Mouse (Mus musculus): ENCODE data around the gene Elp5. TPM values are rescaled to one million over a fixed set of nuclear protein-coding genes. Genes with fewer than 3 reads are reported as not detected.
A peak's percentile ranks its signal among the peaks of the same experiment; 100 is the strongest.

The Elp5 gene
- polyA plus RNA-seq, 1 experiment from 2014 or later = 157 TPM

DNA sequence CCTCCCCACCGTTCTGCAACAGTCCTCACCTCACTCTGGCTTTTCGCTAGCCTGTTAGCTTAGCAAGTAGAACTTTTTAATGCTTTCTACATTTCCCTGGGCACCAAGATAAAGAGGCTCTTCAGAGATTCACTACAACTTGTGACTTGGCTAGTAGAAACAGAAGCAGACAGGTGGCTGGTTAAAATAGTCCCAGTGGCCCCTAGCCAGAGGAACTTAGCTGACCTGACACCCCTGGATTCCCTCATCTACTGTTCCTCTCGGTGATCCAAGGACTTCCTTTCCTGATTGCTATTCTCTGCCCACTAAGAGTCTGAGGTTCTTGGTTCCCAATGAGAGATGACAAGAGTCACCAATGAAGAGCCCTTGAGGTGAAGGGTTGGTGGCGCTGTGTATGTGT, 1.1 kb upstream of the Elp5 start:
- H3K4me1 ChIP-seq (ENCODE audit: control insufficient read depth, insufficient read depth, low read length) = peaks cover 4% of the 10 kb centered on the region
- no peaks in the 10 kb centered on the region for H3K9me3 ChIP-seq (replicated peaks; ENCODE audit: control insufficient read depth, low read length)
- H3K36me3 ChIP-seq (replicated peaks; ENCODE audit: control insufficient read depth, insufficient read depth, low read depth, low read length) = peaks cover 3% of the 10 kb centered on the region
- H3K4me3 ChIP-seq (ENCODE audit: low read depth, low read length) = peak overlapping the region; percentile 99; the same call in 1 of the 2 replicates
- no peak for ATAC-seq (replicated peaks; ENCODE audit: insufficient number of reproducible peaks, low FRiP score, low TSS enrichment, low read depth)
- DNase-seq (ENCODE audit: low spot score) = no peak
- H3K9ac ChIP-seq (replicated peaks; ENCODE audit: low read length) = peak overlapping the region; percentile 34
- H3K27ac ChIP-seq (replicated peaks; ENCODE audit: low read depth, low read length) = no peak overlapping the region
- H3K27me3 ChIP-seq (ENCODE audit: control insufficient read depth, insufficient read depth, low read length) = no peaks in the 10 kb centered on the region
- WGBS = 83% methylated on average over 4 of the region's 4 CpGs
- peak overlapping the region; percentile 71 for H3K4me2 ChIP-seq (ENCODE audit: low read depth, low read length)

DNA sequence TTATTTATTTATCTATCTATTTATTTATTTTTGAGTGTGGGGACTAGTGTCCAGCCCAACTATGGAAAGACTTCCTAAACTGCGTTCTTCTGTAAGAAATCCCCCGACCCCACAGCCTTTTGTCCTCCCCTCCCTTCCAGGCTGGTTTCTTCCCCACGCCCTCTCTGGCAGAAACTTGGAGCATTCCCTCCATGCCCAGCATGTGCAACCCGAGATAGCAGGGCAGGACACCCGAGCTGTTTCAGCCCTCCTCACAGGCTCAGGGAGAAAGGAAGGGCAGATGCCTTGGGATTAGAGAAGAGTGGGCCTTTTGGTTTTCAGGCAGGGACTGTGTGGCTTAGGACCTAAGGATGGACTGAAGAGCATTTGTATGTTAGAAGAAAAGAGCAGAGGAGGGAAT, 560 bp upstream of the Elp5 start:
- peak overlapping the region; percentile 71 for H3K4me2 ChIP-seq (ENCODE audit: low read depth, low read length)
- H3K9ac ChIP-seq (replicated peaks; ENCODE audit: low read length) = peak overlapping the region; percentile 34
- WGBS = 27% methylated on average over 5 of the region's 5 CpGs
- no peak for ATAC-seq (replicated peaks; ENCODE audit: insufficient number of reproducible peaks, low FRiP score, low TSS enrichment, low read depth)
- H3K4me3 ChIP-seq (ENCODE audit: low read depth, low read length) = peak overlapping the region; percentile 99
- H3K4me1 ChIP-seq (ENCODE audit: control insufficient read depth, insufficient read depth, low read length) = peaks cover 4% of the 10 kb centered on the region
- no peaks in the 10 kb centered on the region for H3K9me3 ChIP-seq (replicated peaks; ENCODE audit: control insufficient read depth, low read length)
- DNase-seq (ENCODE audit: low spot score) = peak; percentile 13
- no peak overlapping the region for H3K27ac ChIP-seq (replicated peaks; ENCODE audit: low read depth, low read length)
- H3K36me3 ChIP-seq (replicated peaks; ENCODE audit: control insufficient read depth, insufficient read depth, low read depth, low read length) = no peaks in the 10 kb centered on the region; the same call in none of the 2 replicates
- no peaks in the 10 kb centered on the region for H3K27me3 ChIP-seq (ENCODE audit: control insufficient read depth, insufficient read depth, low read length)

DNA sequence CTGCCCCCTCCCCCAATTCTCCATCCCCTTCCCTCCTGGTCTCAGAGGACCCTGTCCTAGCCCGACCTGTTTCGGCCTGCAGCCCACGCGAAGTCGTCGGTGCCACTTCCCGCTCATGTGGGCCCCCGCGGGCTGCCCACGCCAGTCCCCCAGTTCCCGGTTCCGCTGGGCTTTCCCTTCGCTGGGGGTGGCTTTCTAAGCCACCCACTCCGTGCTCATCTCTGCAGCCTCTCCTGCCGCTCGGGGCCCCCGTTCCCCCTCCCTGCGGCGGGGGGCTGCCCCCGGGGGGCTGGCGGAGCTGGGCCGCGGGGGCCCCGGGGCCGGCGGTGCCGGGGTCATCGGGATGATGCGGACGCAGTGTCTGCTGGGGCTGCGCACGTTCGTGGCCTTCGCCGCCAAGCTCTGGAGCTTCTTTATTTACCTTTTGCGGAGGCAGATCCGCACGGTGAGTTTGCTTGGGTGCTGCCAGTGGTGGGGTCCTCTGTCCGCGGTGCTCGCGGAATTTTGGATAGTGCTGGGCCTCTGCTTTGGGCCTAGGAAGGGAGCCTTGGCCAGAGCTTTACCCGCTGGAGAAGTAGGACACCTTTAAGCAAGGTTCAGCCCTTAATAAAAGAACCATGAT, 1.1 kb downstream of the Elp5 start, which contains the start of gene Ctdnep1:
Gene Ctdnep1 (plus strand): TSS at position 16 of the 622 bp plus-strand sequence.
- H3K27ac ChIP-seq (replicated peaks; ENCODE audit: low read depth, low read length) = peak within 1 kb of the TSS; percentile 99
- ATAC-seq (replicated peaks; ENCODE audit: insufficient number of reproducible peaks, low FRiP score, low TSS enrichment, low read depth) (peak; percentile 33), DNase-seq (ENCODE audit: low spot score) (peak; percentile 17)
- no peaks in the 10 kb centered on the region for H3K9me3 ChIP-seq (replicated peaks; ENCODE audit: control insufficient read depth, low read length)
- peaks cover 4% of the 10 kb centered on the region for H3K4me1 ChIP-seq (ENCODE audit: control insufficient read depth, insufficient read depth, low read length)
- no peaks in the 10 kb centered on the region; the same call in none of the 2 replicates for H3K36me3 ChIP-seq (replicated peaks; ENCODE audit: control insufficient read depth, insufficient read depth, low read depth, low read length)
- peak within 1 kb of the TSS; percentile 99 for H3K9ac ChIP-seq (replicated peaks; ENCODE audit: low read length)
- H3K4me2 ChIP-seq (ENCODE audit: low read depth, low read length) = peak within 1 kb of the TSS; percentile 71
- H3K4me3 ChIP-seq (ENCODE audit: low read depth, low read length) = peak within 1 kb of the TSS; percentile 99
- under 1% methylated on average over 26 of the region's 43 CpGs for WGBS
- H3K27me3 ChIP-seq (ENCODE audit: control insufficient read depth, insufficient read depth, low read length) = no peaks in the 10 kb centered on the region

DNA sequence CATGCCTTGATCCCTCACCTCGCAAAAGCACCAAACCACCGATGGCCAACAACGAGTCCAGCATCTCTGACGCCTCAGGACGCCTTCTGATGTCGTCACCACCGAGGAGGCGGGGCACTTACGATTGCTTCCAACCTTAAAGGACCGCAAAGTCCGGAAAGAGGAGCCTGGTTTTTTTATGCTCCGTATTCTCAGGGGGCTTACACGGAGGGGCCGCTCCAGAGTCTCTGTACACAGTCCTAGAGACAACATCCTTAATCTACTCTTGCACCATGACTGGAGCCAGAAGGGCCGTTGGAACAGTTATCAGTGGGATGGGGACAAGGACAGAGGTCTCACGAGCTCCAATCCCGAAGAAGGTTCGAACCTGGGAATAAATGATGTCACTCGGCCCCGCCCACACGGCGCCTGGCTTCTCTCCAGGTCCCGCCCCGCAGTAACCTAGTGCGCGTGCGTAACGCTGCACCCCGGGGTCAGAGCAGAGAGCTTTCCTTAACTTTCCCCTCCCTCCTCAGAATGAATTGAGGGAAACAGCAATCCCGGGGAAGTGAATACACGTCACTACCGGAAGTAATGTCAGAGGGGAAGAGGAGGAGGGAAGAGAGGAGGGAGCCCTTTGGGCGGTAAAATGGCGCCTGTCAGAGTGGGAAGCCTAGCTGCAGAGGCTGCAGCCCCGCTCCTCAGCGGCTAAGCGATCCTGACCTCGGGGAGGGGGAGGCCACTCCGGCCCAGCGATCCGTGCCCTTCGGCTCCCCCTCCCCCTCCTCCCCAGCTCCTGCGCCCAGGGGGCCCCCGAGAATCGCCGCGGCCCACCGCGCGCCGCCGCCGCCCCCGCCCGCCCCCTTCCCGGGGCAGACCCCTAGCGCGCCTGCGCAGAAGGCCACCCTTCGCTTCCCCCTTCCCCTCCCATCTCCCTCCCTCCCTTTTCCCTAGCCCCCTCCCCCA, 1.8 kb downstream of the Elp5 start:
- peak overlapping the region; percentile 99 for H3K27ac ChIP-seq (replicated peaks; ENCODE audit: low read depth, low read length)
- H3K9me3 ChIP-seq (replicated peaks; ENCODE audit: control insufficient read depth, low read length) = no peaks in the 10 kb centered on the region
- H3K27me3 ChIP-seq (ENCODE audit: control insufficient read depth, insufficient read depth, low read length) = no peaks in the 10 kb centered on the region
- ATAC-seq (replicated peaks; ENCODE audit: insufficient number of reproducible peaks, low FRiP score, low TSS enrichment, low read depth) (peak; percentile 92), DNase-seq (ENCODE audit: low spot score) (peak; percentile 100)
- H3K9ac ChIP-seq (replicated peaks; ENCODE audit: low read length) = peak overlapping the region; percentile 99
- WGBS = under 1% methylated on average over 36 of the region's 60 CpGs
- H3K4me1 ChIP-seq (ENCODE audit: control insufficient read depth, insufficient read depth, low read length) = peaks cover 4% of the 10 kb centered on the region
- H3K36me3 ChIP-seq (replicated peaks; ENCODE audit: control insufficient read depth, insufficient read depth, low read depth, low read length) = no peaks in the 10 kb centered on the region; the same call in none of the 2 replicates
- H3K4me3 ChIP-seq (ENCODE audit: low read depth, low read length) = peak overlapping the region; percentile 99
- peak overlapping the region; percentile 68 for H3K4me2 ChIP-seq (ENCODE audit: low read depth, low read length)

DNA sequence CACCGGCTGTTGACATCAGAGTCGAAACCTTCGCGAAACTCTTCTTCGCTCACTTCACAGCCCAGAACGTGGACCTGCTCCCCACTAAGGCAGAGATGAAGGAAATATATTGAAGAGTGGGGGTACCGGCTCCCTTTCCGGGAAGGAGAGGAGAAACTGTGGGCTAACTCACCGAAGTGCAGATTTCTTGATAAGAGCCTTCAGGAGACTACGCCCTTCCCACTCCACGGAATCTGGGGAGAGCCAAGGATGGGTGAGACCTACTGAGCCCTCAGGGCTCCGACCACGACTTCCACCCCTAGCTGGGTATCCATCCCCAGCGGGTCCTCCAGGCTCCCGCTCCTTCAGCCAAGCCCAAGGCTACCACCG, 2.5 kb downstream of the Elp5 start:
- H3K36me3 ChIP-seq (replicated peaks; ENCODE audit: control insufficient read depth, insufficient read depth, low read depth, low read length) = peaks cover 2% of the 10 kb centered on the region
- peak overlapping the region; percentile 99 for H3K4me3 ChIP-seq (ENCODE audit: low read depth, low read length)
- H3K4me1 ChIP-seq (ENCODE audit: control insufficient read depth, insufficient read depth, low read length) = peaks cover 4% of the 10 kb centered on the region
- 3% methylated on average over 16 of the region's 16 CpGs for WGBS
- H3K9me3 ChIP-seq (replicated peaks; ENCODE audit: control insufficient read depth, low read length) = no peaks in the 10 kb centered on the region
- DNase-seq (ENCODE audit: low spot score) (no peak), ATAC-seq (replicated peaks; ENCODE audit: insufficient number of reproducible peaks, low FRiP score, low TSS enrichment, low read depth) (no peak; the same call in 1 of the 2 replicates)
- no peaks in the 10 kb centered on the region for H3K27me3 ChIP-seq (ENCODE audit: control insufficient read depth, insufficient read depth, low read length)
- peak overlapping the region; percentile 99 for H3K9ac ChIP-seq (replicated peaks; ENCODE audit: low read length)
- peak overlapping the region; percentile 68 for H3K4me2 ChIP-seq (ENCODE audit: low read depth, low read length)
- peak overlapping the region; percentile 99 for H3K27ac ChIP-seq (replicated peaks; ENCODE audit: low read depth, low read length)

DNA sequence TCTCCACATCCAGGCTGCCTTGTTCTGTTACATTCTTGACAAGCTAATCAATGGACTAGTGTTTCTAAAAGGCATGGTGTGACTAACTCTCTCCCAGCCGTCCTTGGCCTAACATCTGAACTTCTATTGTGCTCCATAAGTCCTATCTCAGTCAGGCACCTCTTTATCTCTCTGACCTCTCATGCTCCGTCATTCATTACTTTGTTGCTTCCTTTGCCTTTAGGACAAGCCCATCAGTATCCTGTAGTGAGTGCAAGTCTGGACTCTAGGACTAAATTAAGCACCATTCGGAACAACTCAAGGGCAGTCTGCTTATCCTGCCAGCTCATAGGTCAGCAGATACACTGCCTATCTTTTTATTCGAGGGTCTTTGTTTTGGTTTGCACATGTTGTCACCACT, 6.0 kb downstream of the Elp5 start:
- Histone ChIP-seq H3K27me3 (ENCODE audit: control insufficient read depth, insufficient read depth, low read length) (no peaks in the 10 kb centered on the region), H3K4me1 (ENCODE audit: control insufficient read depth, insufficient read depth, low read length) (no peaks in the 10 kb centered on the region), H3K4me2 (ENCODE audit: low read depth, low read length) (no peak overlapping the region), H3K9ac (replicated peaks; ENCODE audit: low read length) (no peak overlapping the region), H3K27ac (replicated peaks; ENCODE audit: low read depth, low read length) (no peak overlapping the region), H3K36me3 (replicated peaks; ENCODE audit: control insufficient read depth, insufficient read depth, low read depth, low read length) (peaks cover 3% of the 10 kb centered on the region), H3K4me3 (ENCODE audit: low read depth, low read length) (no peak overlapping the region), H3K9me3 (replicated peaks; ENCODE audit: control insufficient read depth, low read length) (no peaks in the 10 kb centered on the region)
- ATAC-seq (replicated peaks; ENCODE audit: insufficient number of reproducible peaks, low FRiP score, low TSS enrichment, low read depth) (no peak), DNase-seq (ENCODE audit: low spot score) (no peak)
- 82% methylated on average over 4 of the region's 4 CpGs for WGBS

DNA sequence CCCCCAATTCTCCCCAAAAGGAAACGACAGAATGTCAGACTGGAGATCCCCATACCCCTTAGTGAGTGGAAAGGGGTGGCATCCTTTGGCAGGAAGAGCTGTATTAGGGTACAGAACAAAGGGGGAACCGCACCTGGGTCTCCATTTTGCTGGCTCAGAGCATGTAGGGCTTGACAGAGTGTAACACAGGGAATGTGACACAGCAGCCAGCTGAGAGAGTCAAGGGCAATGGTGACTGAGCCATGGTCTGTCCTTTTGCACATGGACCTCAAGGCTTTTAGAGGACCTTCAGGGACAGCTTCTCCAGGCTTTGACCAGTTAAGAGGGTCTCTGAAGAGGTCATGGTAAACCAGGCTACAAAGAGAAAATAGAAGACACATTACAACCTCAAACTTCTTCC, 7.4 kb downstream of the Elp5 start:
- ATAC-seq (replicated peaks; ENCODE audit: insufficient number of reproducible peaks, low FRiP score, low TSS enrichment, low read depth) (no peak), DNase-seq (ENCODE audit: low spot score) (no peak)
- Histone ChIP-seq H3K4me2 (ENCODE audit: low read depth, low read length) (no peak overlapping the region), H3K27ac (replicated peaks; ENCODE audit: low read depth, low read length) (no peak overlapping the region), H3K4me3 (ENCODE audit: low read depth, low read length) (no peak overlapping the region), H3K9ac (replicated peaks; ENCODE audit: low read length) (no peak overlapping the region), H3K4me1 (ENCODE audit: control insufficient read depth, insufficient read depth, low read length) (no peaks in the 10 kb centered on the region), H3K36me3 (replicated peaks; ENCODE audit: control insufficient read depth, insufficient read depth, low read depth, low read length) (peaks cover 3% of the 10 kb centered on the region), H3K9me3 (replicated peaks; ENCODE audit: control insufficient read depth, low read length) (no peaks in the 10 kb centered on the region), H3K27me3 (ENCODE audit: control insufficient read depth, insufficient read depth, low read length) (no peaks in the 10 kb centered on the region)
- 89% methylated on average over 2 of the region's 2 CpGs for WGBS

DNA sequence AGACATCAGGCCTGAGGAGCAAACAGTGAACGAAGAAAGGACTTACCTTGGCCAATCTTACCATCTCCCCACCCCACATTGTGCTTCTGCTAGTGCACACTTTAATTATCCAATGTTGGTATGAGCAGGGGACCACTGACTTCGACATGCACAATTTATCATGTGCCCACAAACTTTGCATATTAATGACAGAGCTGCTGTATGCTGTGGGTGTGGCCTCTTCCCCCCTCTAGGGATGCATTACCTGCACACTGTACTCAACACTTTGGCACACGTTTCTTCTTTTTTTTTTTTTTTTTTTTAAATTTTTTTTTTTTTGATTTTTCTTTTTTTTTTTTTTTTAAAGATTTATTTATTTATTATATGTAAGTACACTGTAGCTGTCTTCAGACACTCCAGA, 11.5 kb downstream of the Elp5 start:
- H3K9me3 ChIP-seq (replicated peaks; ENCODE audit: control insufficient read depth, low read length) = no peaks in the 10 kb centered on the region
- WGBS = 81% methylated on average over 3 of the region's 3 CpGs
- peaks cover 3% of the 10 kb centered on the region; the same call in 1 of the 2 replicates for H3K4me1 ChIP-seq (ENCODE audit: control insufficient read depth, insufficient read depth, low read length)
- H3K27me3 ChIP-seq (ENCODE audit: control insufficient read depth, insufficient read depth, low read length) = peaks cover 16% of the 10 kb centered on the region
- H3K4me2 ChIP-seq (ENCODE audit: low read depth, low read length) = no peak overlapping the region
- peaks cover 3% of the 10 kb centered on the region for H3K36me3 ChIP-seq (replicated peaks; ENCODE audit: control insufficient read depth, insufficient read depth, low read depth, low read length)
- ATAC-seq (replicated peaks; ENCODE audit: insufficient number of reproducible peaks, low FRiP score, low TSS enrichment, low read depth) (no peak), DNase-seq (ENCODE audit: low spot score) (no peak)
- no peak overlapping the region for H3K4me3 ChIP-seq (ENCODE audit: low read depth, low read length)
- no peak overlapping the region for H3K9ac ChIP-seq (replicated peaks; ENCODE audit: low read length)
- H3K27ac ChIP-seq (replicated peaks; ENCODE audit: low read depth, low read length) = no peak overlapping the region
